Mouse (Mus musculus) lung, embryonic 15.5 days (tissue): ENCODE results near the gene Ptch1. TPM values are rescaled to one million over a fixed set of nuclear protein-coding genes. Genes with fewer than 3 reads are reported as not detected.

Experiments used
- ATAC-seq: fragments of 200-750 bp; cut with Nextera tagmentation; 2 replicates; pipeline ENCODE4 v1.8.0; 2017; ENCODE audit warnings: moderate number of reproducible peaks, borderline replicate concordance; ENCODE audit not compliant: low FRiP score, low TSS enrichment; ENCODE audit errors: extremely low read depth
- H3K27ac ChIP-seq: fragments of 300-500 bp; sonication (generic); 2 replicates; pipeline ENCODE4 v1.5.1; 2015; ENCODE audit warnings: moderate library complexity, mild to moderate bottlenecking, inconsistent platforms
- H3K27me3 ChIP-seq: fragments of 300-500 bp; sonication (generic); 2 replicates; pipeline ENCODE4 v1.6.1; 2015; ENCODE audit warnings: inconsistent platforms
- H3K36me3 ChIP-seq: fragments of 300-500 bp; sonication (generic); 2 replicates; pipeline ENCODE4 v1.6.1; 2015; ENCODE audit warnings: inconsistent platforms
- H3K4me1 ChIP-seq: fragments of 300-500 bp; sonication (generic); 2 replicates; pipeline ENCODE4 v1.6.1; 2015; ENCODE audit warnings: inconsistent platforms
- H3K4me2 ChIP-seq: fragments of 300-500 bp; sonication (generic); 2 replicates; pipeline ENCODE4 v1.6.1; 2015; ENCODE audit warnings: inconsistent platforms, mild to moderate bottlenecking, moderate library complexity
- H3K4me3 ChIP-seq: fragments of 300-500 bp; sonication (generic); 2 replicates; pipeline ENCODE4 v1.5.1; 2015; ENCODE audit warnings: mild to moderate bottlenecking, inconsistent platforms
- H3K9ac ChIP-seq: fragments of 300-500 bp; sonication (generic); 2 replicates; pipeline ENCODE4 v1.6.1; 2015; ENCODE audit warnings: inconsistent platforms
- H3K9me3 ChIP-seq: fragments of 300-500 bp; sonication (generic); 2 replicates; pipeline ENCODE4 v1.6.1; 2016; ENCODE audit warnings: inconsistent platforms
- WGBS: fragments of 180-500 bp; shearing (Covaris S2); methylation state at CpG from one replicate; pipeline ENCODE4 v1.1.7; 2015; 5-methylcytosine and 5-hydroxymethylcytosine counted together
- polyA plus RNA-seq: library from polyadenylated mRNA; unstranded; fragments of >200 nt; fragmentation: Nextera tagmentation; extraction: Ambion mirVana; gene quantifications from 2 replicates; pipeline ENCODE4 v1.2.1, GENCODE M21; 2015

The Ptch1 gene
- polyA plus RNA-seq, 1 experiment from 2014 or later: 36.8 TPM

DNA sequence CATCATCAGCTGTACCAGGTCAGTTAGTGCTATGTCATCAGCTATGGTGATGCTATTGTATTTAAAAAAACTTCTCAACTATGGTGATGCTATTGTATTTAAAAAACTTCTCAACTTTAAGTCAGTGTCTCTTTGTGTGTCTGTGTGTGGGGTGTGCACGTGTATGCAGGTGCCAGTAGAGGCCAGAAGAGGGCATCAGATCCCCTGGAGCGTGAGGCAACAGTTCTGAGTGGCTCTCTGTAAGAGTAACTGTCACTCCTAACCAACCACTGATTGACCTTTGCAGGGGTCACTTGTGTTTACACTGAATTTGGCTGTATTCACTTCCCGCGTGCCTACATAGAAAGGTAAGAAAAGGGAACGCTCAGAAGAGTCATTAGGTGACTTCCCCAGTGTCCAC is 65.6 kb downstream of the Ptch1 start:
- H3K4me3 ChIP-seq: no peak overlapping the region
- H3K4me2 ChIP-seq: no peak overlapping the region
- no peak for ATAC-seq
- H3K4me1 ChIP-seq: peaks cover under 1% of the 10 kb centered on the region
- no peak overlapping the region for H3K27ac ChIP-seq
- no peak overlapping the region for H3K9ac ChIP-seq
- 57% methylated on average over 5 of the region's 5 CpGs for WGBS
- no peaks in the 10 kb centered on the region for H3K9me3 ChIP-seq
- H3K36me3 ChIP-seq: peaks cover 56% of the 10 kb centered on the region
- H3K27me3 ChIP-seq: no peaks in the 10 kb centered on the region

- Histone ChIP-seq H3K27ac (no peak overlapping the region), H3K4me1 (no peaks in the 10 kb centered on the region; the same call in 1 of the 2 replicates), H3K4me3 (no peak overlapping the region), H3K9ac (no peak overlapping the region), H3K36me3 (peaks cover 49% of the 10 kb centered on the region), H3K4me2 (no peak overlapping the region), H3K9me3 (no peaks in the 10 kb centered on the region), H3K27me3 (no peaks in the 10 kb centered on the region)
- no peak for ATAC-seq
- 76% methylated on average over 6 of the region's 6 CpGs for WGBS
Measured at GRCm38 (mm10) chr13:63507001-63507556, 66.3 kb downstream of the Ptch1 start.

DNA sequence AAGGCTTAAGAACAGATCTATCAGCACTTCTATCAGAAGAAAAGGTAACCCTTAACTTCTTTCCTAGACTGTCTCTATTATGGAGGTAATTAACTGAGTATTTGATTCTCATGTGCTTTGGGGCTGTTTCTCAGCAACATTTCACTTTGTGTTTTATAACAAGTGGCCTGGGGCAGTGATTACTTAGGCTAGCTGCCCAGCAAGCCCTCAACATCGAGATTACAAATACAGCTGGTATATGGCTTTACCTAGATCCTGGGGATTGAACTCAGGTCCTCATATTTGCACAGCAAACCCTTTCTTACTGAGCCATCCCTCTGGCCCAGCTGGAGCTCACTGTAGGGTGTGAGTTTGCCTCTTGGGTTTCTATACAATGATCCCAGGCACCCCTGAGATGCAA is 67.0 kb downstream of the Ptch1 start:
- WGBS: 39% methylated on average over 1 of the region's 1 CpGs
- Histone ChIP-seq H3K27ac (no peak overlapping the region), H3K4me2 (no peak overlapping the region), H3K27me3 (no peaks in the 10 kb centered on the region), H3K9ac (no peak overlapping the region), H3K4me1 (no peaks in the 10 kb centered on the region; the same call in 1 of the 2 replicates), H3K4me3 (no peak overlapping the region), H3K9me3 (no peaks in the 10 kb centered on the region), H3K36me3 (peaks cover 42% of the 10 kb centered on the region)
- ATAC-seq: peak; percentile 47; the same call in 1 of the 2 replicates

DNA sequence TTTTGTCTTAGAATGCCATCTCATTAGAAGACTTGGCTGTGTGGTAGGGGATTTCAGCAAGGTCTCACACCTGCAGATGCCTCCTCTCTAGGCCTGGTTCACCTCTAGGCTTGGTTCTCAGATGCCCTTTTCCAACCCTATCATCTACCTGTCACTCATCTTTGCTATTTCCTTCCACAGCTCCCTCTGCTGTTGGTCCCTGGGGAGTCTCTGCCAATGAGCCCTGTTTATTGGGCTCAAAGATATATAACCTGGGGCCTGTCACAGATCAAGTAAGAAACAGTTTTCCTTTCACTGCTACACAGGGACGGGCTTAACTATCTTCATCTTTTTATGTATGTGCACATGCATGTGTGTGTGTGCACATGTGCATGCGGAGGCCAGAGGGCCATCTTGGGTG is 71.0 kb downstream of the Ptch1 start:
- no peak overlapping the region for H3K9ac ChIP-seq
- no peaks in the 10 kb centered on the region; the same call in 1 of the 2 replicates for H3K4me1 ChIP-seq
- no peak for ATAC-seq
- no peak overlapping the region for H3K4me3 ChIP-seq
- no peak overlapping the region for H3K27ac ChIP-seq
- H3K27me3 ChIP-seq: no peaks in the 10 kb centered on the region
- peaks cover 7% of the 10 kb centered on the region; the same call in 1 of the 2 replicates for H3K36me3 ChIP-seq
- 92% methylated on average over 2 of the region's 2 CpGs for WGBS
- no peaks in the 10 kb centered on the region for H3K9me3 ChIP-seq
- H3K4me2 ChIP-seq: no peak overlapping the region

DNA sequence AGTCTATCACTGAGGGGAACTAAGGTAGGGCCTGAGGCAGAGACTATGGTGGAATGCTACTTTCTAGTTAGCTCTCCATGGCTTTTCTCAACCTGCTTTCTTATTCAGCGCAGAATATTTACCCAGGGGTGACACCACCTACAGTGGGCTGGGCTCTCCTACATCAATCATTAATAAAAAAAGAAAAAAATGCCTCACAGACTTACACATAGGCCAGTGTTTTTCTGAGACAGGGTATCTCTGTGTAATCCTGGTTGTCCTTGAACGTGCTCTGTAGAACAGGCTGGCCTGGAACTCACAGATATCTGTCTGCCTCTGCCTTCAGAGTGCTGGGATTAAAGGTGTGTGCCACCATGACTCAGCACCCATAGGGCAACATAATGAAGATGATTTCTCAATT is 73.9 kb downstream of the Ptch1 start:
- Histone ChIP-seq H3K9ac (no peak overlapping the region), H3K36me3 (no peaks in the 10 kb centered on the region), H3K4me2 (no peak overlapping the region), H3K27ac (no peak overlapping the region), H3K27me3 (no peaks in the 10 kb centered on the region), H3K4me3 (no peak overlapping the region), H3K9me3 (no peaks in the 10 kb centered on the region), H3K4me1 (peaks cover 10% of the 10 kb centered on the region)
- WGBS: 59% methylated on average over 2 of the region's 2 CpGs
- no peak for ATAC-seq

- H3K36me3 ChIP-seq: no peaks in the 10 kb centered on the region
- no peak within 1 kb of the TSS for H3K27ac ChIP-seq
- WGBS: 28% methylated on average over 23 of the region's 23 CpGs
- peak within 1 kb of the TSS; percentile 29 for H3K4me2 ChIP-seq
- H3K4me3 ChIP-seq: 0 out of 2 replicates have a peak within 1 kb of the TSS, but pooled peaks have one; percentile 8
- no peaks in the 10 kb centered on the region for H3K9me3 ChIP-seq
- H3K9ac ChIP-seq: no peak within 1 kb of the TSS
- no peaks in the 10 kb centered on the region for H3K27me3 ChIP-seq
- peaks cover 10% of the 10 kb centered on the region for H3K4me1 ChIP-seq
- ATAC-seq: peak; percentile 46; the same call in 1 of the 2 replicates
Measured at GRCm38 (mm10) chr13:63496646-63497582, 76.5 kb downstream of the Ptch1 start, which contains the start of gene Fancc. TSS of gene Fancc (minus strand) at chr13:63497278.

- Histone ChIP-seq H3K4me1 (0 out of 2 replicates have a peak, but pooled peaks cover 3% of the 10 kb centered on the region), H3K27ac (no peak overlapping the region), H3K27me3 (no peaks in the 10 kb centered on the region), H3K9me3 (no peaks in the 10 kb centered on the region), H3K9ac (no peak overlapping the region), H3K4me3 (no peak overlapping the region), H3K4me2 (no peak overlapping the region), H3K36me3 (no peaks in the 10 kb centered on the region)
- no peak for ATAC-seq
- WGBS: 69% methylated on average over 7 of the region's 7 CpGs
Measured at GRCm38 (mm10) chr13:63487707-63488042, 85.7 kb downstream of the Ptch1 start.

DNA sequence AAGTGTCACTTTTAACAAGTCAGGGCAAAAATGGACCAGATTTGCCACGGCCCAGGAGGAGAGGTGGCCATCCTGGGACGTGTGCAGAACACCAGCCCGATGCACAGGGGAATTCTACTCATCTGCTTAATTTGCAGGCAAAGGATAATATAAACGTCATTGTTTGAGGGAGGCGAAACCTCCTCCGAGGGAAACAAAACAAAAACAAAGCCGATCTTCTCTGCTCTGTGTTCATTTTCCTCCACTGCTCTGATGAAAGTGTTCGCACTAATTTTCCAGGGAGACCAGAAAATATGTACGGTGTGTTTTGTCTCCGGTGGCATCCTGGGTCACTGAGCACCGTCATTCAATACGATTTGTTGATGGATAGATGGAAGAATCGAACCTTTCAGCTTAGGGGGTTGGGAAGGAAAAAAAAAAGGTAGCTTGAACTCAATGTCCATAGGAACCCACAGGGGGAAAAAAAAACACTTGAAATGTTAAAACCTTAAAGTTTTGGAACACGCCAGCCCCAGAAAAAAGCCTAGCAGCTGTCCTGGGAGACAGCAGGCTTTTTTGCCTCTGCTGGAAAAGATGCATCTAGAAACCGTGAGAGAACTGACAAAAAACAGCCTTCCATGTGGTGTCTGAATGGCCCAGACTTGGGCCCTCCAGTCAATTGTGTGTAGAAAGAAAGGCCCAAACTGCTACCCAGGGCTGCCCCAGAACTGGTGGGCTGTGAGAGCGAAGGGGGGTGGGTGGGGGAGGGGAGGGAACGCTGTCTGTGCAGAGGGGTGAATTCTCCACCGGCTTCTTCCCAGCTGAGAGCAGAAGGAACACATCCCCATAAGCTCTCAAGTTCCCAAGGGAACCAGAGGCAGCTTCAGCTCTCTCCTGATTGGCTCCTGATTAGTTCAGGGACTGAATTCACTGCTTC is 86.3 kb downstream of the Ptch1 start:
- ATAC-seq: no peak
- no peak overlapping the region for H3K4me3 ChIP-seq
- H3K9me3 ChIP-seq: no peaks in the 10 kb centered on the region
- H3K4me2 ChIP-seq: no peak overlapping the region
- H3K27ac ChIP-seq: no peak overlapping the region
- H3K4me1 ChIP-seq: 0 out of 2 replicates have a peak, but pooled peaks cover 3% of the 10 kb centered on the region
- no peaks in the 10 kb centered on the region for H3K36me3 ChIP-seq
- H3K9ac ChIP-seq: no peak overlapping the region
- no peaks in the 10 kb centered on the region for H3K27me3 ChIP-seq
- 39% methylated on average over 18 of the region's 18 CpGs for WGBS

DNA sequence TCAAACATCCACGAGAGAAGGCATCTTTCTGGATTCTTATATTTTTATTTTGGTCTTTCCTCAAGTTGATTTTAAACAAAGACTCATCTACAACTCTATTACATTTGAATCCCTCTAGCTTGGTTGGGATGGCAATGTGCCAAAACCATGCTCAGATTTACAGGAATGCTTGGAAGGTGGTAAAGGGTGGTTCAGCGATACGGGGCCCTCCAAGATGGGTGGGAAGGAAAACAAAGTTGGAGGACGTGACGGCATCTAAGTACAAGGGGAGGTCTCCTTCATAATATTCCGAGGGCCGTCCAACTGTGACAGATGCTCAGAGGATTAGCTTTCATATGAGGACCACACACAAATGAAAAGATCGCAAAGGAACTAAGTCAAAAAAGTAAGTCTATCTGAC is 98.0 kb downstream of the Ptch1 start:
- Histone ChIP-seq H3K9ac (no peak overlapping the region), H3K4me2 (no peak overlapping the region), H3K4me3 (no peak overlapping the region), H3K27me3 (no peaks in the 10 kb centered on the region), H3K36me3 (no peaks in the 10 kb centered on the region), H3K9me3 (no peaks in the 10 kb centered on the region), H3K27ac (no peak overlapping the region), H3K4me1 (peaks cover 5% of the 10 kb centered on the region; the same call in 1 of the 2 replicates)
- no peak for ATAC-seq
- 29% methylated on average over 8 of the region's 8 CpGs for WGBS
